Mouse (Mus musculus): ENCODE measurements around the gene Lsm2. TPM values are rescaled to one million over a fixed set of nuclear protein-coding genes. Genes with fewer than 3 reads are reported as not detected.
A peak's percentile ranks its signal among the peaks of the same experiment; 100 is the strongest.
"Not testable (repeated sequence)": the region's sequence is repeated elsewhere in the genome, so short reads cannot be mapped to it uniquely, and the experiment has no call there.

Lsm2 gene
- polyA plus RNA-seq, 1 experiment, result 93.3 TPM

GRCm38 (mm10) chr17:34980655-34981054, 1.0 kb upstream of the Lsm2 start:
- Histone ChIP-seq H3K27ac (ENCODE audit: insufficient read depth, low read length) (0 out of 2 replicates have a peak overlapping the region, but pooled peaks have one; percentile 1), H3K4me3 (ENCODE audit: insufficient read depth, low read length) (peak overlapping the region; percentile 37), H3K4me1 (ENCODE audit: control insufficient read depth, insufficient read depth, low read length) (no peaks in the 10 kb centered on the region)
- TF ChIP-seq POLR2A (IDR thresholded peaks at IDR 0.05; ENCODE audit: low read depth, low read length) (no peak), CTCF (IDR thresholded peaks at IDR 0.05; ENCODE audit: borderline replicate concordance, insufficient read depth, low read length) (no peak)

DNA sequence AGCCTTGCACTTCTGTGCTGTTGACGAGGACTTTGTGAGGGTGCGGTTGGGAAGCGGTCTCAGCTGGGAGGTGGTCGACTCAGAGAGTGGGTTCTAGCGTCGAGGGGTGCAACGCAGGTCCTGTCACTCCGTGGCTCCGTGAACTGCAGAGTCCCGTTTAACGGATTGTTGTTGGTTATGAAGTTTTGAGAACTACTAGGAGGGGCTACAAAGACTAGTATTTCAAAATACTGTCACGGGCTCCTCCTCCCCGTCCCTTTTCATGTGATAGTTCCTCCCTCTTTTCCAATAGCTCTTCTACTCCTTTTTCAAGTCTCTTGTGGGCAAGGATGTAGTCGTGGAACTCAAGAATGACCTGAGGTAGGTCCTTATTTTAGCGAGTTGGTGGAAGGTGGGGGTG, 666 bp downstream of the Lsm2 start:
- peak overlapping the region; percentile 92 for H3K4me3 ChIP-seq (ENCODE audit: insufficient read depth, low read length)
- H3K27ac ChIP-seq (ENCODE audit: insufficient read depth, low read length), result peak overlapping the region; percentile 98
- no peak for TF ChIP-seq CTCF (IDR thresholded peaks at IDR 0.05; ENCODE audit: borderline replicate concordance, insufficient read depth, low read length)
- no peak for TF ChIP-seq POLR2A (IDR thresholded peaks at IDR 0.05; ENCODE audit: low read depth, low read length)
- H3K4me1 ChIP-seq (ENCODE audit: control insufficient read depth, insufficient read depth, low read length), result no peaks in the 10 kb centered on the region

DNA sequence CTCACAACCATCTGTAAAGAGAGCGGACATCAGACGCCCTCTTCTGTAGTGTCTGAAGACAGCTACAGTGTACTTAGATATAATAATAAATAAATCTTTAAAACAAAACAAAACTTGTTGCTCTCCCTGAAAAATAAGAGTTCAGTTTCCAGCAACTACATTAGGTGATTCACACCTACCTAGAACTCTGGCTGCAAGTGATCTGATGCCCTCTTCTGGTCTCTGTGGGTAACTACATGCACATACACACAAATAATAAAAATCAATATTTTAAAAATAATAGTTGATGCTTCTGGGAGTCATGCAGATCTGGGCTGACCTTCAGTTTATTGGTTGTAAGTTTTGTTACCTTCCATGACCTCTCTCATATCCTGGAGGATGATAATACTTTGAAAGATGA, 2.6 kb downstream of the Lsm2 start:
- Histone ChIP-seq H3K4me3 (ENCODE audit: insufficient read depth, low read length) (no peak overlapping the region), H3K4me1 (ENCODE audit: control insufficient read depth, insufficient read depth, low read length) (no peaks in the 10 kb centered on the region), H3K27ac (ENCODE audit: insufficient read depth, low read length) (no peak overlapping the region)
- no peak for TF ChIP-seq POLR2A (IDR thresholded peaks at IDR 0.05; ENCODE audit: low read depth, low read length)
- TF ChIP-seq CTCF (IDR thresholded peaks at IDR 0.05; ENCODE audit: borderline replicate concordance, insufficient read depth, low read length), result no peak

- TF ChIP-seq POLR2A (IDR thresholded peaks at IDR 0.05; ENCODE audit: low read depth, low read length) (no peak), CTCF (IDR thresholded peaks at IDR 0.05; ENCODE audit: borderline replicate concordance, insufficient read depth, low read length) (no peak)
- Histone ChIP-seq H3K27ac (ENCODE audit: insufficient read depth, low read length) (no peak overlapping the region), H3K4me3 (ENCODE audit: insufficient read depth, low read length) (no peak overlapping the region), H3K4me1 (ENCODE audit: control insufficient read depth, insufficient read depth, low read length) (peaks cover 6% of the 10 kb centered on the region; the same call in 1 of the 2 replicates)
These were observed 13.1 kb downstream of the Lsm2 start for GRCm38 (mm10) chr17:34994751-34995150.

- H3K4me3 ChIP-seq (ENCODE audit: insufficient read depth, low read length); H3K27ac ChIP-seq (ENCODE audit: insufficient read depth, low read length); H3K4me1 ChIP-seq (ENCODE audit: control insufficient read depth, insufficient read depth, low read length): not testable (repeated sequence)
These were observed 13.5 kb downstream of the Lsm2 start for GRCm38 (mm10) chr17:34995192-34995591.

- not testable (repeated sequence) for H3K4me3 ChIP-seq (ENCODE audit: insufficient read depth, low read length); H3K27ac ChIP-seq (ENCODE audit: insufficient read depth, low read length); H3K4me1 ChIP-seq (ENCODE audit: control insufficient read depth, insufficient read depth, low read length)
These were observed 14.3 kb downstream of the Lsm2 start for GRCm38 (mm10) chr17:34995927-34996326.

DNA sequence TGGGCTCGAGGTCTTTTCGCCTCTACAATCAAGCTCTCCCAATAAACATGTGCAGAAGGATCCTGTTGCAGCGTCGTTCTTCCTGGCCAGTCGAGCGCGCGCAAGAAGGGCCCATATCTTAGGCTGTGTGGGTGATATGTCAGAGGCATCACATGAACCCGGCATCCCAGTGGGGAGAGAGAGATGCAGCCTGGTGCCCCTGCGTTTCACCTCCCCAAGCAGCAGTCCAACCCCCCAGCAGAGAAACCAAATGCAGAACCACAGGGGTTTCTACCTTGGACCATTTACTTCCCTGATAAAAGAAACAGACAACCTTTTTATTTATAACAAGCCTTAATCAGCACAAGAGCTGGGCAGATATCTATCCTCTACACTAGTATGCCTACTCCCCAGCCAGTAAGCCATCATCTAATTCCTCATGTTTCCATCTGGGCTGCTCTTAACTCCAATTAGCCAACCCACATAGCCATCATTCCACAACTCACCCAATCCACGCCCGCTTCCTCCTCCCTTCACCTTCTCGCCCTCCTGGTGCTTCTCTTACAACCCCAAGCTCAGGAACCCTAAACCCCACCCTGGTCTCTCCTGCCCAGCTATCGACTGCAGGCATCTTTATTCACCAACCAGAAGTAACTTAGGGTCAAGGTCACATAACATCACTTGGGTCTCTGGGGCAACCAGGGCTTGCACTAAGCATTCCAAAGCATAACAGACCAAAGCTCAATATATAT, 14.9 kb downstream of the Lsm2 start:
- Histone ChIP-seq H3K4me1 (ENCODE audit: control insufficient read depth, insufficient read depth, low read length) (peaks cover 6% of the 10 kb centered on the region; the same call in 1 of the 2 replicates), H3K27ac (ENCODE audit: insufficient read depth, low read length) (no peak overlapping the region), H3K4me3 (ENCODE audit: insufficient read depth, low read length) (no peak overlapping the region)
- TF ChIP-seq CTCF (IDR thresholded peaks at IDR 0.05; ENCODE audit: borderline replicate concordance, insufficient read depth, low read length), result no peak
- TF ChIP-seq POLR2A (IDR thresholded peaks at IDR 0.05; ENCODE audit: low read depth, low read length), result 0 out of 2 replicates have a peak, but pooled peaks have one; percentile 6

GRCm38 (mm10) chr17:34997142-34997483, 15.5 kb downstream of the Lsm2 start:
- TF ChIP-seq POLR2A (IDR thresholded peaks at IDR 0.05; ENCODE audit: low read depth, low read length) (no peak; the same call in 1 of the 2 replicates), CTCF (IDR thresholded peaks at IDR 0.05; ENCODE audit: borderline replicate concordance, insufficient read depth, low read length) (no peak)
- H3K4me1 ChIP-seq (ENCODE audit: control insufficient read depth, insufficient read depth, low read length), result peaks cover 6% of the 10 kb centered on the region; the same call in 1 of the 2 replicates
- H3K4me3 ChIP-seq (ENCODE audit: insufficient read depth, low read length), result no peak overlapping the region
- H3K27ac ChIP-seq (ENCODE audit: insufficient read depth, low read length), result no peak overlapping the region

- Histone ChIP-seq H3K27ac (ENCODE audit: insufficient read depth, low read length) (no peak overlapping the region), H3K4me3 (ENCODE audit: insufficient read depth, low read length) (no peak overlapping the region; the same call in 1 of the 2 replicates), H3K4me1 (ENCODE audit: control insufficient read depth, insufficient read depth, low read length) (peaks cover 6% of the 10 kb centered on the region; the same call in 1 of the 2 replicates)
- TF ChIP-seq CTCF (IDR thresholded peaks at IDR 0.05; ENCODE audit: borderline replicate concordance, insufficient read depth, low read length), result no peak
These were observed 17.1 kb downstream of the Lsm2 start for GRCm38 (mm10) chr17:34998526-34999430.

Data from embryonic fibroblast, embryonic 13.5 days (primary cell).